Mouse (Mus musculus) midbrain, embryonic 10.5 days (tissue): ENCODE measurements around the gene Brip1. TPM values are rescaled to one million over a fixed set of nuclear protein-coding genes. Genes with fewer than 3 reads are reported as not detected.
"Not testable (repeated sequence)": the region's sequence is repeated elsewhere in the genome, so short reads cannot be mapped to it uniquely, and the experiment has no call there.

Experiments used
- DNase-seq: peaks from one replicate; pipeline ENCODE4 v3.0.0-alpha.2; 2017; ENCODE audit warnings: low spot score
- H3K27ac ChIP-seq: fragments of 300-500 bp; sonication (generic); replicated peaks from 2 replicates; pipeline ENCODE4 v1.5.1; 2016; ENCODE audit warnings: mild to moderate bottlenecking
- H3K27me3 ChIP-seq: fragments of 300-500 bp; sonication (generic); 2 replicates; pipeline ENCODE4 v1.6.1; 2016; ENCODE audit warnings: low read depth, mild to moderate bottlenecking; ENCODE audit not compliant: poor library complexity, severe bottlenecking
- H3K36me3 ChIP-seq: fragments of 300-500 bp; sonication (generic); 2 replicates; pipeline ENCODE4 v1.6.1; 2016; ENCODE audit warnings: mild to moderate bottlenecking, moderate library complexity
- H3K4me1 ChIP-seq: fragments of 300-500 bp; sonication (generic); 2 replicates; pipeline ENCODE4 v1.6.1; 2016
- H3K4me3 ChIP-seq: fragments of 300-500 bp; sonication (generic); 2 replicates; pipeline ENCODE4 v1.5.1; 2016; ENCODE audit warnings: mild to moderate bottlenecking, moderate library complexity
- H3K9me3 ChIP-seq: fragments of 300-500 bp; sonication (generic); replicated peaks from 2 replicates; pipeline ENCODE4 v1.6.1; 2016; ENCODE audit warnings: mild to moderate bottlenecking
- WGBS: fragments of 180-500 bp; shearing (Covaris S2); methylation state at CpG from one replicate; pipeline ENCODE4 v1.1.7; 2016; 5-methylcytosine and 5-hydroxymethylcytosine counted together
- polyA plus RNA-seq: library from polyadenylated mRNA; unstranded; fragments of >200 nt; fragmentation: Nextera tagmentation; extraction: Ambion mirVana; gene quantifications from 2 replicates; pipeline ENCODE4 v1.2.1, GENCODE M21; 2016

The Brip1 gene
- polyA plus RNA-seq, 1 experiment from 2014 or later, result 12.4 TPM

DNA sequence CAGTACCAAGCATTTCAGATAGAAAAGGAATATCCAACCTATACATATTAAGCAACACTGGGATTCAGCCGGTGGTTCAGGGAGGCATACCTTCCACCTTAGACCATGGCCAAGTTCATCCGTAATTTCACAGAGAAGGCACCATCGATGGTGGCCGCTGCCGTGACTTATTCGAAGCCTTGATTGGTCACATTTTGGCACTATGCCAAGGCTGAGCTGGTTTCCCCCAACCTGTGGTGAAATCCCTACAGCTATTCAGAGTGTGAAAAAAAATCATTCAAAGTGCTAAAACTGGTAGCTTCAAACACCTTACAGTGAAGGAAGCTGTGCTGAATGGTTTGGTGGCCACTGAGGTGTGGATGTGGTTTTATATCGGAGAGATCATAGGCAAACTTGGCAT is 15.8 kb downstream of the Brip1 start:
- H3K27me3 ChIP-seq, H3K9me3 ChIP-seq, H3K4me3 ChIP-seq, DNase-seq, H3K27ac ChIP-seq, H3K4me1 ChIP-seq: not testable (repeated sequence)
- 93% methylated on average over 7 of the region's 7 CpGs for WGBS
- peaks cover 26% of the 10 kb centered on the region for H3K36me3 ChIP-seq

DNA sequence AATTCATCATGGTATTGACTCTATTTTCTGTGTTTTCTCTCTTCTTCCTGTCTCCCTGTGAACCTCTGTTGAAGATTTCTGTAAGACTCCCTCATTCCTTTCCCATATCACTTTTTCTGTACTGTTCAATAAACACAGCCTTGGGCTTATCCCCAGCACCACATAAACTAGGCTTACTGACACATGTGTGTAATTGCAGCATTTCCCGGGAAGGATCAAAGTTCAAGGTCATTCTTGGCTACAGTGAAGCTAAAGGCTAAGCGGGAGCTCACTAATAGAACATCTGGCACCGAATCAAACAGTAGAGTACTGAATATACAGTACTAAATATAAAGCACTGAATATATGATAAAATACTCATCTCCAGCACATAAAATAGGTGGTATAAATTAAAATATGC is 25.2 kb downstream of the Brip1 start:
- no peaks in the 10 kb centered on the region for H3K4me1 ChIP-seq
- no peak for DNase-seq
- 93% methylated on average over 3 of the region's 3 CpGs for WGBS
- H3K27ac ChIP-seq, result no peak overlapping the region
- H3K4me3 ChIP-seq, result no peak overlapping the region
- H3K27me3 ChIP-seq, result no peaks in the 10 kb centered on the region
- no peaks in the 10 kb centered on the region for H3K9me3 ChIP-seq
- 0 out of 2 replicates have a peak, but pooled peaks cover 3% of the 10 kb centered on the region for H3K36me3 ChIP-seq

- Histone ChIP-seq H3K4me3 (no peak overlapping the region), H3K27me3 (no peaks in the 10 kb centered on the region), H3K36me3 (0 out of 2 replicates have a peak, but pooled peaks cover 3% of the 10 kb centered on the region), H3K27ac (no peak overlapping the region), H3K9me3 (no peaks in the 10 kb centered on the region), H3K4me1 (no peaks in the 10 kb centered on the region)
- peak; percentile 16 for DNase-seq
- WGBS, result 57% methylated on average over 2 of the region's 2 CpGs
These were observed 26.8 kb downstream of the Brip1 start for GRCm38 (mm10) chr11:86174173-86174572.

- 91% methylated on average over 2 of the region's 2 CpGs for WGBS
- no peaks in the 10 kb centered on the region for H3K27me3 ChIP-seq
- H3K4me3 ChIP-seq, result no peak overlapping the region
- no peaks in the 10 kb centered on the region for H3K9me3 ChIP-seq
- DNase-seq, result no peak
- no peaks in the 10 kb centered on the region for H3K4me1 ChIP-seq
- H3K27ac ChIP-seq, result no peak overlapping the region
- peaks cover 8% of the 10 kb centered on the region; the same call in 1 of the 2 replicates for H3K36me3 ChIP-seq
These were observed 30.2 kb downstream of the Brip1 start for GRCm38 (mm10) chr11:86170743-86171142.

- Histone ChIP-seq H3K4me1 (no peaks in the 10 kb centered on the region), H3K36me3 (peaks cover 8% of the 10 kb centered on the region; the same call in 1 of the 2 replicates), H3K4me3 (no peak overlapping the region), H3K9me3 (no peaks in the 10 kb centered on the region), H3K27ac (no peak overlapping the region), H3K27me3 (no peaks in the 10 kb centered on the region)
- WGBS, result 82% methylated on average over 2 of the region's 2 CpGs
- no peak for DNase-seq
These were observed 40.7 kb downstream of the Brip1 start for GRCm38 (mm10) chr11:86160251-86160650.

DNA sequence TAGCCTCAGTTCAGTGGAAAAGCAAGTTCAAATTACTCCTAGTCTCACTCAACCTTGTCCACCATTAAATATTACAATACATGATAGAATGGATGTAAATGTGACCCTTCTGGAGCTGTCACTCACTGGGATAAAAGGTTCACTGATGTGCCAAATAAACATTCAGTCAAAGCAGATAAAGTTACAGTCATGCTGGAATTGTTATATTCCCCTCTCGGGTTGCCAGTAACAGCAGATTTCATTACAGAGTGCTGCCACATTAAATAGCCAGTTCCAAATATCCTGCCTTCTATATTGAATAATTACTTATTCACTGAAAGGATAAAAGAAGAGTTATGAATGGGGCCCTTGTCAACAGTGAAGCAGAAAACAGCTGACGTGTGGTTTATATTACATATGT is 42.0 kb downstream of the Brip1 start:
- Histone ChIP-seq H3K27me3 (no peaks in the 10 kb centered on the region), H3K27ac (no peak overlapping the region), H3K4me3 (no peak overlapping the region), H3K4me1 (no peaks in the 10 kb centered on the region), H3K36me3 (peaks cover 2% of the 10 kb centered on the region; the same call in 1 of the 2 replicates), H3K9me3 (no peaks in the 10 kb centered on the region)
- DNase-seq, result no peak
- WGBS, result 84% methylated on average over 2 of the region's 2 CpGs

DNA sequence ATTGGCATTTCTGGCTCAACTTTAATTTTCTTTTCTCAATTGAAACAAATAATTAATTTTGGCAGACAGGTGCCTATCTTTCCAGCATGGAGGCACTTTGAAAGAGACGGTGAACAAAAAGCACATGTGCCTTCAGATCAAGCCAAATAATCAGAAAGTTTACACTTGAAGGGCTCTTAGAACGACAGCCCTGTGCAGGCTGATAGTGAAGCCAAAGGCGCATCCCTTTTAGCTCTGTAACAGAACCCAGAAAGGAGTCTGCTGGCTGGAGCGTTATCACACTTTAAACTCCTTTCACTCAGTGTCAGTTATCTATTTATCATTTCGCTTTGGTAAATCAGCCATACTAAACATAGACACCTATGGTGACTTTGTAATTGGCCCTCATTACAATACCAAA is 45.4 kb downstream of the Brip1 start:
- Histone ChIP-seq H3K27ac (no peak overlapping the region), H3K27me3 (no peaks in the 10 kb centered on the region), H3K9me3 (no peaks in the 10 kb centered on the region), H3K4me3 (no peak overlapping the region), H3K4me1 (no peaks in the 10 kb centered on the region), H3K36me3 (peaks cover 8% of the 10 kb centered on the region)
- no peak for DNase-seq
- 88% methylated on average over 5 of the region's 5 CpGs for WGBS

DNA sequence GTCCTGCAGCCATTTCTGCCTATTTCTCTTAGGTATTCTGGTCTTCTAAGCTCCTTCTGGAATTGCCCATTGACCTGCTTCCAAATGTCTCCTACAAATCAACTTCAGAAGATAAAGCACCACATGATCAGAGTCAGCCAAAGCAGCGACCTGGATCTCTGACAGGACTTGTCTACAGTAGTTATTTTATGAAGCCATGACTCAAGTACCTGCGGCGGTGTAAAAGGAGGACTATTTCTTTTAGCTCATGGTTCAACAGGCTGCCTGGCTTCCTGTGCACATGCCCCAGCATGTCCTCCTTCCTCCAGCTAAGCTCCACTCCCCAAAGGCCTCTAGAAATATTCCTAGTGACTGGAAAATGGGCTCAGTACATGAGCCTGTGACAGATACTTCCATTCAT is 69.7 kb downstream of the Brip1 start:
- no peak for DNase-seq
- Histone ChIP-seq H3K9me3 (no peaks in the 10 kb centered on the region), H3K4me1 (no peaks in the 10 kb centered on the region), H3K27ac (no peak overlapping the region), H3K27me3 (no peaks in the 10 kb centered on the region), H3K36me3 (0 out of 2 replicates have a peak, but pooled peaks cover 8% of the 10 kb centered on the region), H3K4me3 (no peak overlapping the region)
- 93% methylated on average over 3 of the region's 3 CpGs for WGBS

DNA sequence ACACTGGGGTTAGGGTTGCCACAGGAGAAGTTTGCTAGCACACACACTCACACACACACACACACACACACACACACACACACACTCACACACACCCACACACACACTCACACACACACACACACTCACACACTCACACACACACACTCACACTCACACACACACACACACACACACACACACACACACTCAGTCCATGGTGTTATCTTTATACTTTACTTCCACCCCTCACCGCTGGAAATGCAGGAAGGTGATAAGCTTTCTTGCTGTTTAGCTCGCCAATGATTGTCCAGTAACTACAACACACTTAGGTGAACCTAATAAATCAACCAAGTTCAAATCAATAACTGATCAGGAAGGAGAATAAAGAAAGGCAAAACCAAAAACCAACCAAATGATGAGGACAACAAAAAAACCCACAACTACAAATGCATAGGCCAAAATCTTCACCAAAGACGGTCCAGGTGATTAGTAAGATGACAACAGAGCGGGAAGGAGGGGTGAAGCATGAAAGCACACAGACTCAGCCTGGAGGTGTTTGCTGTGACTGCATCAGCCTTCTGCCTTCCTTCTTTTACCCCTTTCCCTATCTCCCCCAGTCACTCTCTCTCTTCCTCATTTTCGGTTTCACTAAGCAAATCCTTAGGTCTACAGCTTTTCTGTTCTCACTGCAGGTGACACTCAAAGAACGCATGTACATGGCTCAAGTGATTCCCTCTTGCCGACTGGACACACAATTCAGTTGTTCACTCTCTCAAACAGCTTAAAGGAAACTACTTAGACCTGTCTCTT is 83.7 kb downstream of the Brip1 start:
- no peaks in the 10 kb centered on the region for H3K9me3 ChIP-seq
- H3K27ac ChIP-seq, result no peak overlapping the region
- no peak overlapping the region for H3K4me3 ChIP-seq
- no peaks in the 10 kb centered on the region for H3K4me1 ChIP-seq
- no peaks in the 10 kb centered on the region for H3K27me3 ChIP-seq
- no peak for DNase-seq
- WGBS, result 93% methylated on average over 7 of the region's 7 CpGs
- no peaks in the 10 kb centered on the region for H3K36me3 ChIP-seq

GRCm38 (mm10) chr11:86115955-86116354 is 85.0 kb downstream of the Brip1 start:
- DNase-seq, result no peak
- H3K4me3 ChIP-seq, result no peak overlapping the region
- no peaks in the 10 kb centered on the region for H3K36me3 ChIP-seq
- H3K27me3 ChIP-seq, result no peaks in the 10 kb centered on the region
- 89% methylated on average over 1 of the region's 1 CpGs for WGBS
- no peaks in the 10 kb centered on the region for H3K9me3 ChIP-seq
- no peak overlapping the region for H3K27ac ChIP-seq
- no peaks in the 10 kb centered on the region for H3K4me1 ChIP-seq

DNA sequence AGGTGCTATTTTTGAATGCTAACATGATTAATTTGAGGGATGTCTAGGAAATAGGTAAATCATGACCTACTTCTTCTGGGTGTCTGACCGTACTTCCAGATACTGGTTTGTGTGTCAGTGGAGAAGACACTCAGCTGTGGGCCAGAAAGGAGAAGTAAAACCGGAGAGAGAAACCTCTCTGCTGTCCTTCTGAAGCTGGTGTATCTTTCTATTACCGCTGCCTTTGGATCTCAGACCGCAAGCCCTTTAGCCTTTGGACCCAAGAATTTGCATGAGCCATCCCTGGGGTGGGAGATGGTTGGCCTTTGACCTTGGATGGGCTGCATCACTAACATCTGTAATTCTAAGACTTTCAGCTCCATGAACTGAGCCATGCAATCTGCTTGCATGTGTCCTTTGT is 93.7 kb downstream of the Brip1 start:
- 85% methylated on average over 4 of the region's 4 CpGs for WGBS
- H3K27me3 ChIP-seq, result no peaks in the 10 kb centered on the region
- no peaks in the 10 kb centered on the region for H3K4me1 ChIP-seq
- no peaks in the 10 kb centered on the region for H3K9me3 ChIP-seq
- no peak overlapping the region for H3K27ac ChIP-seq
- no peak overlapping the region for H3K4me3 ChIP-seq
- peaks cover 37% of the 10 kb centered on the region for H3K36me3 ChIP-seq
- no peak for DNase-seq

- no peak for DNase-seq
- H3K9me3 ChIP-seq, result no peaks in the 10 kb centered on the region
- no peak overlapping the region for H3K4me3 ChIP-seq
- no peaks in the 10 kb centered on the region for H3K27me3 ChIP-seq
- H3K4me1 ChIP-seq, result no peaks in the 10 kb centered on the region
- H3K36me3 ChIP-seq, result peaks cover 37% of the 10 kb centered on the region
- H3K27ac ChIP-seq, result no peak overlapping the region
These were observed 94.4 kb downstream of the Brip1 start for GRCm38 (mm10) chr11:86106596-86106995.

- Histone ChIP-seq H3K4me3 (no peak overlapping the region), H3K27ac (no peak overlapping the region), H3K36me3 (peaks cover 23% of the 10 kb centered on the region), H3K27me3 (no peaks in the 10 kb centered on the region), H3K9me3 (peaks cover 3% of the 10 kb centered on the region; the same call in 1 of the 2 replicates), H3K4me1 (no peaks in the 10 kb centered on the region)
- no peak for DNase-seq
- 93% methylated on average over 6 of the region's 6 CpGs for WGBS
These were observed 99.8 kb downstream of the Brip1 start for GRCm38 (mm10) chr11:86101191-86101590.
